Mouse (Mus musculus) olfactory bulb, adult 2 months (tissue): ENCODE results near the gene Ganab. TPM values are rescaled to one million over a fixed set of nuclear protein-coding genes. Genes with fewer than 3 reads are reported as not detected.

Experiments
- H3K27ac ChIP-seq: fragments of 200-500 bp; 2 replicates; pipeline ENCODE4 v1.5.1; 2012; ENCODE audit warnings: low read depth, low read length; ENCODE audit not compliant: insufficient read depth
- H3K4me1 ChIP-seq: fragments of 200-500 bp; 2 replicates; pipeline ENCODE4 v1.6.1; 2012; ENCODE audit warnings: low read length; ENCODE audit not compliant: control insufficient read depth, insufficient read depth
- H3K4me3 ChIP-seq: fragments of 200-500 bp; 2 replicates; pipeline ENCODE4 v1.5.1; 2012; ENCODE audit warnings: mild to moderate bottlenecking, low read depth, low read length, moderate library complexity; ENCODE audit not compliant: insufficient read depth
- CTCF ChIP-seq: fragments of 200-500 bp; IDR thresholded peaks from 2 replicates; pipeline ENCODE4 v1.5.1; 2012; ENCODE audit warnings: low read depth, mild to moderate bottlenecking, low read length, moderate library complexity; ENCODE audit not compliant: insufficient read depth
- POLR2A ChIP-seq: fragments of 200-500 bp; IDR thresholded peaks from 2 replicates; pipeline ENCODE4 v1.6.1; 2012; ENCODE audit warnings: mild to moderate bottlenecking, low read depth, low read length, moderate library complexity; ENCODE audit not compliant: insufficient read depth
- WGBS: fragments of 180-500 bp; shearing (Covaris S2); methylation state at CpG from one replicate; pipeline ENCODE4 v1.1.7; 2018; 5-methylcytosine and 5-hydroxymethylcytosine counted together
- polyA plus RNA-seq: library from polyadenylated mRNA; stranded (reverse); fragments of >200 nt; gene quantifications from 2 replicates; pipeline ENCODE4 v1.2.4, GENCODE M21; 2012; ENCODE audit warnings: low replicate concordance; ENCODE audit not compliant: missing spikeins, insufficient read depth, insufficient read length

Gene Ganab
- polyA plus RNA-seq, 1 experiment, result not detected

GRCm38 (mm10) chr19:8927891-8928525, 30.1 kb downstream of the Ganab start:
- 95% methylated on average over 12 of the region's 12 CpGs for WGBS
- H3K27ac ChIP-seq, result no peak overlapping the region
- H3K4me3 ChIP-seq, result no peak overlapping the region
- 0 out of 2 replicates have a peak, but pooled peaks cover 6% of the 10 kb centered on the region for H3K4me1 ChIP-seq
- TF ChIP-seq CTCF, result no peak
- no peak for TF ChIP-seq POLR2A

DNA sequence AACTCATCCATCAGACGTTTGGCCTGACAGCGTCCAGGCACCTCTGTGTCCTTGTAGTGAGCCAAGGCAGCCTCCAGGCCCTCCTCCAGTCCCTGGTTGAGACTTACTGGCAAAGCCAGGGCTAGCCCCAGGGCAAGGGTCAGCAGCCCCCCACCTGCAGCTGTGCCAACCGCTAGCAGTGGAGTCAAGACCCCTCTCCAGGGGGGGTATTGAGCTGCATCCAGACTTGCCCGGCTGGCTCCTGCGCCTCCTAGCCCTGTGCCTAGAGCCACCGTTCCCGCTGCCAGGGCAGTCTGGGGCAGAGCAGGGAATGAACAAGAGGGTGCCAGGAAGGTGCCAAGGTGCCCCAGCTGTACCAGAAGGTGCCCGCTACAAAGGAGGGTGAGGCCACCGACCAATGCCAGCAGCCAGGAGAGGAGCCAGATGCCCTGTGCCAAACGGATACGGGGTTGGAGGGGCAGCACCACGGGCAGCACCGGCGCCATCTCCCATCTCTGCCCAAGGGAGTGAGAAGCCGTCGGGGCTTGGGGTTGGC, 30.9 kb downstream of the Ganab start:
- 0 out of 2 replicates have a peak, but pooled peaks cover 6% of the 10 kb centered on the region for H3K4me1 ChIP-seq
- 20% methylated on average over 16 of the region's 16 CpGs for WGBS
- H3K27ac ChIP-seq, result no peak overlapping the region
- peak overlapping the region; percentile 48 for H3K4me3 ChIP-seq
- no peak for TF ChIP-seq CTCF
- no peak for TF ChIP-seq POLR2A

- H3K4me3 ChIP-seq, result peak within 1 kb of the TSS; percentile 48
- no peak for TF ChIP-seq POLR2A
- TF ChIP-seq CTCF, result no peak
- H3K27ac ChIP-seq, result no peak within 1 kb of the TSS
- 0 out of 2 replicates have a peak, but pooled peaks cover 6% of the 10 kb centered on the region for H3K4me1 ChIP-seq
- WGBS, result 1% methylated on average over 73 of the region's 74 CpGs
Observed at GRCm38 (mm10) chr19:8929224-8930088, 31.6 kb downstream of the Ganab start, which contains the start of the genes Rom1 and Eml3. Rom1 (minus strand) TSS chr19:8929356. Eml3 (plus strand) TSS chr19:8929552.

DNA sequence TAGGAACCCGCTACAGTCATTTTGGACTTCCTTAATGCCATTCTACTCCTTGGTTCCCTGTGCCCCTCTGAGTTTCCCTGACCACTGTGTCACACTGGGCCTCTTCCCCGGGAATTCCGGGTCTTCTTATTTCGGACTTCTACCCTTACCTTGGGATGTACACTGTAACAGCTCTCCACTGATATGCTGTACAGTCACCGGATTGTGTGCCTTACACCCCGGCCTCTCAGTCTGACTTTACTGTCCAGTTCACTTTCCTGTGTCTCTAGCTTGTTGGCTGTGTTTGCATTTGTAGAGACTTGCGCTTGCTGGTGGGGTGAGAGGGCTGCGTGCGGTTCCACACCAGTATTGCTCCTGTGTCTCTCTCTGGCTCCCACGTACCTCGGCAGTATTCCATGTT, 32.2 kb downstream of the Ganab start:
- WGBS, result 19% methylated on average over 11 of the region's 11 CpGs
- H3K27ac ChIP-seq, result no peak overlapping the region
- 0 out of 2 replicates have a peak, but pooled peaks cover 6% of the 10 kb centered on the region for H3K4me1 ChIP-seq
- TF ChIP-seq POLR2A, result no peak
- no peak for TF ChIP-seq CTCF
- peak overlapping the region; percentile 48 for H3K4me3 ChIP-seq

- 88% methylated on average over 7 of the region's 7 CpGs for WGBS
- Histone ChIP-seq H3K27ac (no peak overlapping the region), H3K4me1 (0 out of 2 replicates have a peak, but pooled peaks cover 6% of the 10 kb centered on the region), H3K4me3 (no peak overlapping the region)
- TF ChIP-seq CTCF, result no peak
- no peak for TF ChIP-seq POLR2A
Observed at GRCm38 (mm10) chr19:8930771-8931170, 32.9 kb downstream of the Ganab start.

DNA sequence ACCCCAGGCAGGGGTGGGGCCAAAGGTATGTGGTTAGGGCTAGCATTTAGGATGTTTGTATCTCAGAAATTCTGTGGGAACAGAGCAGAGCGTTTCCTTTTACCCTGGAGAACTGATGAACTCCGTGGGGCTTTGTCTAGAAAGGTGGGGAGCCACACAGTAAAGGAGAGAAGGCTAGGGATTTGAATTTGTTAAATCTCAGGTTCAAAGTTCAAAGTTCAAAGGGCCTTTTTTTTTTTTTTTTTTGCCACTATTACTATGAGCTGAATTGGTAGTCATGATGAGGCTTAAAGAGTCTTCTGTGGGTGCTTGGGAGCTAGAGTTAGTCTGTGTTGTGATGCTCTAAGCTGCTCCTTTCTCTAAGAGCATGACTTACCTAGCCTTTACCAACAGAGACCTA, 38.9 kb downstream of the Ganab start:
- Histone ChIP-seq H3K27ac (no peak overlapping the region), H3K4me3 (no peak overlapping the region), H3K4me1 (peaks cover 5% of the 10 kb centered on the region)
- 87% methylated on average over 2 of the region's 2 CpGs for WGBS
- TF ChIP-seq CTCF (no peak), POLR2A (no peak)

GRCm38 (mm10) chr19:8940526-8941133, 42.8 kb downstream of the Ganab start:
- no peak for TF ChIP-seq POLR2A
- TF ChIP-seq CTCF, result no peak
- Histone ChIP-seq H3K27ac (no peak overlapping the region), H3K4me3 (no peak overlapping the region), H3K4me1 (peaks cover 12% of the 10 kb centered on the region)
- WGBS, result 82% methylated on average over 15 of the region's 15 CpGs

DNA sequence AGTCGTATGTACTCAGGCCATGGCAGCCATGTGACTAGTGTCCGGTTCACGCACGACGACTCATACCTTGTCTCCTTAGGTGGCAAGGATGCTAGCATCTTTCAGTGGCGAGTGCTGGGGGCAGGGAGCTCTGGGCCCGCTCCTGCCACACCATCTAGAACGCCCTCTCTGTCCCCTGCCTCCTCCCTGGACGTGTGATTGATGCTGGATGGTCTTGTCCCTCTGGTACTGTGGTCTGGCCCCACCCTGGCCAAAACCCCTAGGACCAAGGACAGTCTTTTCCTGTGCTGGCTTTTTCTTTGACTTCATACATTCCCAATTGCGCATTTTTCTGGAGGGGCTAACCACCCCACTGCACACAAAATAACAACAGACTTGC, 43.3 kb downstream of the Ganab start:
- no peak for TF ChIP-seq POLR2A
- TF ChIP-seq CTCF, result no peak
- Histone ChIP-seq H3K4me1 (peaks cover 12% of the 10 kb centered on the region), H3K27ac (peak overlapping the region; percentile 18; the same call in 1 of the 2 replicates), H3K4me3 (peak overlapping the region; percentile 83)
- WGBS, result 37% methylated on average over 10 of the region's 10 CpGs
